Mouse (Mus musculus) heart, postnatal 0 days (tissue): Measurements from ENCODE around the gene Swsap1.

Experiments used
- CTCF ChIP-seq: IDR thresholded peaks from 2 replicates; pipeline ENCODE4 v1.5.1; 2016; ENCODE audit warnings: antibody characterized with exemption, control low read depth, low read depth
- EP300 ChIP-seq: IDR thresholded peaks from 2 replicates; pipeline ENCODE4 v1.6.1; 2016; ENCODE audit warnings: antibody characterized with exemption, low read depth

GRCm38 (mm10) chr9:21932006-21932405 is 23.5 kb upstream of the Swsap1 start:
- no peak for TF ChIP-seq CTCF
- TF ChIP-seq EP300: no peak
